Mouse (Mus musculus) lung, embryonic 15.5 days (tissue): ENCODE results near the gene Ptpn13. TPM values are rescaled to one million over a fixed set of nuclear protein-coding genes. Genes with fewer than 3 reads are reported as not detected.

ENCODE experiments used
- ATAC-seq: fragments of 200-750 bp; cut with Nextera tagmentation; 2 replicates; pipeline ENCODE4 v1.8.0; 2017; ENCODE audit warnings: moderate number of reproducible peaks, borderline replicate concordance; ENCODE audit not compliant: low FRiP score, low TSS enrichment; ENCODE audit errors: extremely low read depth
- H3K27ac ChIP-seq: fragments of 300-500 bp; sonication (generic); 2 replicates; pipeline ENCODE4 v1.5.1; 2015; ENCODE audit warnings: moderate library complexity, mild to moderate bottlenecking, inconsistent platforms
- H3K27me3 ChIP-seq: fragments of 300-500 bp; sonication (generic); 2 replicates; pipeline ENCODE4 v1.6.1; 2015; ENCODE audit warnings: inconsistent platforms
- H3K36me3 ChIP-seq: fragments of 300-500 bp; sonication (generic); 2 replicates; pipeline ENCODE4 v1.6.1; 2015; ENCODE audit warnings: inconsistent platforms
- H3K4me1 ChIP-seq: fragments of 300-500 bp; sonication (generic); 2 replicates; pipeline ENCODE4 v1.6.1; 2015; ENCODE audit warnings: inconsistent platforms
- H3K4me2 ChIP-seq: fragments of 300-500 bp; sonication (generic); 2 replicates; pipeline ENCODE4 v1.6.1; 2015; ENCODE audit warnings: inconsistent platforms, mild to moderate bottlenecking, moderate library complexity
- H3K4me3 ChIP-seq: fragments of 300-500 bp; sonication (generic); 2 replicates; pipeline ENCODE4 v1.5.1; 2015; ENCODE audit warnings: mild to moderate bottlenecking, inconsistent platforms
- H3K9ac ChIP-seq: fragments of 300-500 bp; sonication (generic); 2 replicates; pipeline ENCODE4 v1.6.1; 2015; ENCODE audit warnings: inconsistent platforms
- H3K9me3 ChIP-seq: fragments of 300-500 bp; sonication (generic); 2 replicates; pipeline ENCODE4 v1.6.1; 2016; ENCODE audit warnings: inconsistent platforms
- WGBS: fragments of 180-500 bp; shearing (Covaris S2); methylation state at CpG from one replicate; pipeline ENCODE4 v1.1.7; 2015; 5-methylcytosine and 5-hydroxymethylcytosine counted together
- polyA plus RNA-seq: library from polyadenylated mRNA; unstranded; fragments of >200 nt; fragmentation: Nextera tagmentation; extraction: Ambion mirVana; gene quantifications from 2 replicates; pipeline ENCODE4 v1.2.1, GENCODE M21; 2015

Ptpn13 gene
- polyA plus RNA-seq, 1 experiment from 2014 or later = 14.0 TPM

DNA sequence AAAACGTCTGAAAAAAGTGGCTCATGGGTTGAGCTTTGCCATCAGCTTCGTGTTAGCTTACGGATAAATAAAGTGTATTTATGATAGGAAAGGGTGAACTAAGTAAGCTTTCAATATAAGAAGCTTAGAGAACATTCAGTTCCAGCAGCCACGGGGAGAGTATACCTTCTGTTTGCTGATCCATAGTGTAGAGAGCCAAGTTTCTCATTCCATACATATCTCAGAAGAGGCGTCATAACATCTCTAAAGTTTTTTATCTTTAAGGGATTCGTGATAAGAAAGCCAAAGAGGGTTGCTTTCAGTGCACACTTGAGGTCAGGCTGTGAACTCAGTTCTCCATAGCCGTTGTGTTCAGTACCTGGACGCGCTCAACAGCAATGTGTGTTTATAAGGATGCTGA, 105.2 kb downstream of the Ptpn13 start:
- WGBS = 53% methylated on average over 9 of the region's 9 CpGs

GRCm38 (mm10) chr5:103532841-103533390, 107.9 kb downstream of the Ptpn13 start:
- H3K9me3 ChIP-seq = no peaks in the 10 kb centered on the region
- no peaks in the 10 kb centered on the region for H3K4me1 ChIP-seq
- no peak overlapping the region for H3K4me3 ChIP-seq
- no peaks in the 10 kb centered on the region for H3K27me3 ChIP-seq
- WGBS = 80% methylated on average over 11 of the region's 11 CpGs
- ATAC-seq = no peak
- H3K9ac ChIP-seq = no peak overlapping the region
- H3K4me2 ChIP-seq = no peak overlapping the region
- peaks cover 19% of the 10 kb centered on the region; the same call in 1 of the 2 replicates for H3K36me3 ChIP-seq
- H3K27ac ChIP-seq = no peak overlapping the region

More for the DNA sequence above, 105.2 kb downstream of the Ptpn13 start:
- no peaks in the 10 kb centered on the region for H3K27me3 ChIP-seq
- no peaks in the 10 kb centered on the region for H3K9me3 ChIP-seq
- no peaks in the 10 kb centered on the region for H3K4me1 ChIP-seq
- H3K4me2 ChIP-seq = no peak overlapping the region
- ATAC-seq = no peak
- H3K36me3 ChIP-seq = peaks cover 17% of the 10 kb centered on the region; the same call in 1 of the 2 replicates
- no peak overlapping the region for H3K4me3 ChIP-seq
- H3K9ac ChIP-seq = no peak overlapping the region
- H3K27ac ChIP-seq = no peak overlapping the region

- peaks cover 15% of the 10 kb centered on the region; the same call in 1 of the 2 replicates for H3K36me3 ChIP-seq
- H3K4me2 ChIP-seq = no peak overlapping the region
- H3K27me3 ChIP-seq = no peaks in the 10 kb centered on the region
- ATAC-seq = no peak
- H3K27ac ChIP-seq = no peak overlapping the region
- H3K9me3 ChIP-seq = no peaks in the 10 kb centered on the region
- no peak overlapping the region for H3K4me3 ChIP-seq
- 55% methylated on average over 3 of the region's 3 CpGs for WGBS
- H3K4me1 ChIP-seq = no peaks in the 10 kb centered on the region
- no peak overlapping the region for H3K9ac ChIP-seq
Measured at GRCm38 (mm10) chr5:103534454-103534853, 109.5 kb downstream of the Ptpn13 start.

GRCm38 (mm10) chr5:103537429-103537828, 112.4 kb downstream of the Ptpn13 start:
- no peak overlapping the region for H3K27ac ChIP-seq
- H3K9ac ChIP-seq = no peak overlapping the region
- WGBS = 71% methylated on average over 4 of the region's 4 CpGs
- no peak for ATAC-seq
- H3K27me3 ChIP-seq = no peaks in the 10 kb centered on the region
- no peaks in the 10 kb centered on the region for H3K9me3 ChIP-seq
- no peak overlapping the region for H3K4me2 ChIP-seq
- H3K4me1 ChIP-seq = no peaks in the 10 kb centered on the region; the same call in 1 of the 2 replicates
- H3K36me3 ChIP-seq = peaks cover 13% of the 10 kb centered on the region; the same call in 1 of the 2 replicates
- no peak overlapping the region for H3K4me3 ChIP-seq

- no peaks in the 10 kb centered on the region for H3K27me3 ChIP-seq
- no peak overlapping the region for H3K4me3 ChIP-seq
- H3K27ac ChIP-seq = no peak overlapping the region
- peaks cover 13% of the 10 kb centered on the region; the same call in 1 of the 2 replicates for H3K36me3 ChIP-seq
- H3K9me3 ChIP-seq = no peaks in the 10 kb centered on the region
- ATAC-seq = no peak
- no peak overlapping the region for H3K4me2 ChIP-seq
- H3K4me1 ChIP-seq = no peaks in the 10 kb centered on the region; the same call in 1 of the 2 replicates
- 80% methylated on average over 6 of the region's 6 CpGs for WGBS
- H3K9ac ChIP-seq = no peak overlapping the region
Measured at GRCm38 (mm10) chr5:103540612-103541011, 115.6 kb downstream of the Ptpn13 start.

GRCm38 (mm10) chr5:103541136-103541535, 116.1 kb downstream of the Ptpn13 start:
- 64% methylated on average over 10 of the region's 10 CpGs for WGBS
- no peaks in the 10 kb centered on the region for H3K27me3 ChIP-seq
- H3K4me1 ChIP-seq = no peaks in the 10 kb centered on the region; the same call in 1 of the 2 replicates
- H3K27ac ChIP-seq = no peak overlapping the region
- H3K9me3 ChIP-seq = no peaks in the 10 kb centered on the region
- H3K4me3 ChIP-seq = no peak overlapping the region
- no peak for ATAC-seq
- H3K9ac ChIP-seq = no peak overlapping the region
- peaks cover 13% of the 10 kb centered on the region; the same call in 1 of the 2 replicates for H3K36me3 ChIP-seq
- H3K4me2 ChIP-seq = no peak overlapping the region

DNA sequence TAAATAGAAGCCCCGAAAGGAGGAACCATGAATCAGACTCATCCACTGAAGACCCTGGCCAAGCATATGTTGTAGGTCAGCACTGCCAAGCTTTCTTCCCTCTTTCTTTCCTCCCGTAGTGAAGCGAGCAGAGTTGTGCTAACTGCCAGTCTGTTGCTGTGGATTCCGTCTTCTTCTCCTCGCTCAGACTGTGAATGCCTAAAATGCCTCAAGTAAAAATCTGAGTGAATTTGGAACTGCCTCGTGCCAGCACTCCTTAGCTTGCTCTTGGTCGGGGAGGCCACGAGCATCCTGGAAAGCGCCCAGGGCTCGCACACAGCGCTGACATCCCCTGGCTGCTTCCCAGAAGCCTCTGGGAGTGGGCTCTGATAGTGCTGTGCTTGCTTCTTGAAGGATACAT, 116.5 kb downstream of the Ptpn13 start:
- WGBS = 84% methylated on average over 11 of the region's 11 CpGs
- Histone ChIP-seq H3K4me1 (no peaks in the 10 kb centered on the region; the same call in 1 of the 2 replicates), H3K9ac (no peak overlapping the region), H3K27ac (no peak overlapping the region), H3K9me3 (no peaks in the 10 kb centered on the region), H3K4me2 (no peak overlapping the region), H3K27me3 (no peaks in the 10 kb centered on the region), H3K4me3 (no peak overlapping the region), H3K36me3 (peaks cover 13% of the 10 kb centered on the region; the same call in 1 of the 2 replicates)
- ATAC-seq = no peak

DNA sequence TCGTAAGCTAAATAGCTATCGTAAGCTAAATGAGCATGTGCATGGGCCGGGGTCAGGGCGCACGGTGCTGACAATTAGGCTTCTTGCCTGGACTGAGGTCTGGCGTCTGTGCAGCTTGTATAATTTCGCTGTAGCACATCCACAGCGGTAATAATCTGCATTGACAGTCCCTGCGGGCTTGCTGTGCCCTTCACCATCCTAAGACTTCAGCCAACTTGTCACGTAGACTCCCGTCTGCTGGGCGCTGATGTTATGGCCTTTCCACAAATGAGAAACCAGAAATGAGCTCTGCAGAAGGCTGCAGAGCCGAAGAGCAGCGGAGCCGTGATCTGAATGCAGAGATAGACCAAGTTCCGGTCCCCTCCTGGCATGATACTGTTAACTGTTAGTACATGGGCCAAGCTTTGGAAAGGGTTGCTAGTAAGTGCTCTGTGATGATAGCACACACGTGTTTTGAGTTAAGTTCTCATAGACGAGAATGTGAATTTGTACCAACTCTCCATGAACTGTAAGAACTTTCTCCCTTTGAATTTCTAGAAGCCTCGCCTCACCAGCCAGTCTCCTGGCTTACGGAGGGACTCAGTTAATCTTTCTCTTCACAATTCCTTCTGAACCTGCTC, 120.5 kb downstream of the Ptpn13 start:
- Histone ChIP-seq H3K36me3 (peaks cover 5% of the 10 kb centered on the region; the same call in 1 of the 2 replicates), H3K9me3 (no peaks in the 10 kb centered on the region), H3K27me3 (no peaks in the 10 kb centered on the region), H3K4me3 (no peak overlapping the region), H3K27ac (no peak overlapping the region), H3K9ac (no peak overlapping the region), H3K4me2 (no peak overlapping the region), H3K4me1 (no peaks in the 10 kb centered on the region; the same call in 1 of the 2 replicates)
- no peak for ATAC-seq
- WGBS = 87% methylated on average over 20 of the region's 20 CpGs

DNA sequence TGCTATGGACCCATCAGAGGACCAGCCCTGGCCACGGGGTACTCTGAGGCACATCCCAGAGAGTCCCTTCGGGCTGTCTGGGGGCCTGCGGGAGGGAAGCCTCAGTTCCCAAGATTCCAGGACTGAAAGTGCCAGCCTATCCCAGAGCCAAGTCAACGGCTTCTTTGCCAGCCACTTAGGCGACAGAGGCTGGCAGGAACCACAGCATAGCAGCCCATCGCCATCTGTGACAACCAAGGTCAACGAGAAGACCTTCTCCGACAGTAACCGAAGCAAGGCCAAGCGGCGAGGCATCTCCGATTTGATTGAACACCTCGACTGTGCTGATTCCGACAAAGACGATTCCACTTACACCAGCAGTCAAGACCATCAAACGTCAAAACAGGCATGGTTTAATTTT, 129.8 kb downstream of the Ptpn13 start:
- no peak overlapping the region for H3K4me3 ChIP-seq
- no peaks in the 10 kb centered on the region for H3K27me3 ChIP-seq
- no peak overlapping the region for H3K27ac ChIP-seq
- no peak for ATAC-seq
- no peak overlapping the region for H3K9ac ChIP-seq
- no peak overlapping the region for H3K4me2 ChIP-seq
- H3K4me1 ChIP-seq = no peaks in the 10 kb centered on the region
- H3K9me3 ChIP-seq = no peaks in the 10 kb centered on the region
- peaks cover 29% of the 10 kb centered on the region for H3K36me3 ChIP-seq
- 89% methylated on average over 16 of the region's 16 CpGs for WGBS

GRCm38 (mm10) chr5:103560546-103560945, 135.6 kb downstream of the Ptpn13 start:
- H3K4me2 ChIP-seq = no peak overlapping the region
- no peak overlapping the region for H3K9ac ChIP-seq
- no peaks in the 10 kb centered on the region for H3K4me1 ChIP-seq
- ATAC-seq = no peak
- no peaks in the 10 kb centered on the region for H3K27me3 ChIP-seq
- H3K36me3 ChIP-seq = peaks cover 46% of the 10 kb centered on the region
- no peak overlapping the region for H3K27ac ChIP-seq
- 91% methylated on average over 9 of the region's 9 CpGs for WGBS
- no peak overlapping the region for H3K4me3 ChIP-seq
- no peaks in the 10 kb centered on the region for H3K9me3 ChIP-seq

GRCm38 (mm10) chr5:103568034-103568433, 143.0 kb downstream of the Ptpn13 start:
- Histone ChIP-seq H3K36me3 (peaks cover 18% of the 10 kb centered on the region; the same call in 1 of the 2 replicates), H3K4me1 (no peaks in the 10 kb centered on the region), H3K9me3 (no peaks in the 10 kb centered on the region), H3K27me3 (no peaks in the 10 kb centered on the region), H3K4me2 (no peak overlapping the region), H3K9ac (no peak overlapping the region), H3K4me3 (no peak overlapping the region), H3K27ac (no peak overlapping the region)
- WGBS = 79% methylated on average over 4 of the region's 4 CpGs
- no peak for ATAC-seq

DNA sequence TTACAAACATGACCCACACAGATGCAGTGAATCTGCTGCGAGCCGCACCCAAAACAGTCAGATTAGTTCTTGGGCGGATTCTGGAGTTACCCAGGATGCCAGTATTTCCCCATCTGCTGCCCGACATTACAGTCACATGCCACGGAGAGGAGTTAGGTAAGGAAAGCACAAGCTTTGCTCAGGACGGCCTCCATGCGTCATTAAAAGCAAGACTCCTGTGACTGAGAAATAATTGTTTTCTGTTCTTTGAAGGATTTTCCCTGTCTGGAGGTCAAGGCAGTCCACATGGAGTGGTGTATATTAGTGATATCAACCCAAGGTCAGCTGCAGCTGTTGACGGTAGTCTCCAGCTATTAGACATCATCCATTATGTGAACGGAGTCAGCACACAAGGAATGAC, 144.5 kb downstream of the Ptpn13 start:
- 88% methylated on average over 9 of the region's 9 CpGs for WGBS
- no peak for ATAC-seq
- H3K4me3 ChIP-seq = no peak overlapping the region
- H3K9ac ChIP-seq = no peak overlapping the region
- no peaks in the 10 kb centered on the region for H3K4me1 ChIP-seq
- peaks cover 14% of the 10 kb centered on the region for H3K36me3 ChIP-seq
- H3K27me3 ChIP-seq = no peaks in the 10 kb centered on the region
- no peak overlapping the region for H3K27ac ChIP-seq
- no peaks in the 10 kb centered on the region for H3K9me3 ChIP-seq
- no peak overlapping the region for H3K4me2 ChIP-seq
